Mouse (Mus musculus) spleen, postnatal 36 days (tissue): ENCODE results near the gene Msi2.

Source experiments
- DNase-seq, 2 experiments: peaks; one replicate each; pipeline ENCODE4 v3.0.0; 2022; ENCODE audit warnings: low spot score in 2 of 2, mixed read lengths in 1 of 2

Gene Msi2

GRCm38 (mm10) chr11:88369898-88370297 is 348.4 kb downstream of the Msi2 start:
- DNase-seq: no peak

- no peak for DNase-seq
Measured at GRCm38 (mm10) chr11:88367501-88367900, 350.8 kb downstream of the Msi2 start.

GRCm38 (mm10) chr11:88365914-88366540 is 352.3 kb downstream of the Msi2 start:
- no peak for DNase-seq

- no peak for DNase-seq
Measured at GRCm38 (mm10) chr11:88364231-88364630, 354.1 kb downstream of the Msi2 start.

GRCm38 (mm10) chr11:88363481-88363880 is 354.8 kb downstream of the Msi2 start:
- DNase-seq: no peak

- no peak for DNase-seq
Measured at GRCm38 (mm10) chr11:88359736-88360135, 358.6 kb downstream of the Msi2 start.

- no peak for DNase-seq
Measured at GRCm38 (mm10) chr11:88357325-88357724, 361.0 kb downstream of the Msi2 start.

GRCm38 (mm10) chr11:88356598-88357290 is 361.6 kb downstream of the Msi2 start:
- DNase-seq: no peak

- DNase-seq: no peak
Measured at GRCm38 (mm10) chr11:88356016-88356415, 362.3 kb downstream of the Msi2 start.

- no peak for DNase-seq
Measured at GRCm38 (mm10) chr11:88354771-88355170, 363.5 kb downstream of the Msi2 start.

- no peak for DNase-seq
Measured at GRCm38 (mm10) chr11:88351722-88352473, 366.4 kb downstream of the Msi2 start.

- no peak for DNase-seq
Measured at GRCm38 (mm10) chr11:88348690-88349089, 369.6 kb downstream of the Msi2 start.

- DNase-seq: no peak
Measured at GRCm38 (mm10) chr11:88348056-88348455, 370.3 kb downstream of the Msi2 start.

GRCm38 (mm10) chr11:88346066-88346465 is 372.2 kb downstream of the Msi2 start:
- DNase-seq: no peak

- DNase-seq: no peak
Measured at GRCm38 (mm10) chr11:88337926-88338325, 380.4 kb downstream of the Msi2 start.

GRCm38 (mm10) chr11:88334893-88335292 is 383.4 kb downstream of the Msi2 start:
- DNase-seq: no peak

GRCm38 (mm10) chr11:88332309-88332934 is 385.9 kb downstream of the Msi2 start:
- no peak for DNase-seq

GRCm38 (mm10) chr11:88331722-88332121 is 386.6 kb downstream of the Msi2 start:
- no peak for DNase-seq

- no peak for DNase-seq
Measured at GRCm38 (mm10) chr11:88330799-88331198, 387.5 kb downstream of the Msi2 start.

- DNase-seq: no peak
Measured at GRCm38 (mm10) chr11:88328813-88329595, 389.3 kb downstream of the Msi2 start.

- DNase-seq: no peak
Measured at GRCm38 (mm10) chr11:88327016-88327415, 391.3 kb downstream of the Msi2 start.
